Mouse (Mus musculus) layer of hippocampus, adult 18-20 months (tissue): ENCODE data around the gene Nup107. TPM values are rescaled to one million over a fixed set of nuclear protein-coding genes. Genes with fewer than 3 reads are reported as not detected.

Experiments used
- DNase-seq, 2 experiments: peaks; one replicate each; pipeline ENCODE4 v3.0.0; 2022; ENCODE audit warnings: low spot score in 2 of 2
- total RNA-seq, 2 experiments: library from RNA; stranded (reverse); gene quantifications; 2 replicates each; pipeline ENCODE4 v1.2.3; 2021

The Nup107 gene
- total RNA-seq, 2 experiments from 2014 or later = 13.8 to 14.1 TPM

- DNase-seq = no peak
Observed at GRCm38 (mm10) chr10:117778951-117779350, 13.6 kb downstream of the Nup107 start.

- no peak for DNase-seq
Observed at GRCm38 (mm10) chr10:117778328-117778910, 14.1 kb downstream of the Nup107 start.

GRCm38 (mm10) chr10:117777501-117778327 lies 14.8 kb downstream of the Nup107 start:
- no peak for DNase-seq

GRCm38 (mm10) chr10:117777103-117777470 lies 15.4 kb downstream of the Nup107 start:
- DNase-seq = no peak

GRCm38 (mm10) chr10:117776281-117777102 lies 16.0 kb downstream of the Nup107 start:
- no peak for DNase-seq

GRCm38 (mm10) chr10:117775401-117776144 lies 16.9 kb downstream of the Nup107 start:
- no peak for DNase-seq

GRCm38 (mm10) chr10:117774817-117775120 lies 17.7 kb downstream of the Nup107 start:
- no peak for DNase-seq

GRCm38 (mm10) chr10:117774011-117774816 lies 18.3 kb downstream of the Nup107 start:
- no peak for DNase-seq

GRCm38 (mm10) chr10:117773106-117773720 lies 19.3 kb downstream of the Nup107 start:
- no peak for DNase-seq

GRCm38 (mm10) chr10:117772364-117773105 lies 20.0 kb downstream of the Nup107 start:
- DNase-seq = no peak

GRCm38 (mm10) chr10:117771131-117771510 lies 21.4 kb downstream of the Nup107 start:
- no peak for DNase-seq

- no peak for DNase-seq
Observed at GRCm38 (mm10) chr10:117770286-117771130, 22.0 kb downstream of the Nup107 start.

GRCm38 (mm10) chr10:117769541-117770285 lies 22.8 kb downstream of the Nup107 start:
- no peak for DNase-seq

- DNase-seq = no peak
Observed at GRCm38 (mm10) chr10:117768141-117768440, 24.4 kb downstream of the Nup107 start.

GRCm38 (mm10) chr10:117767286-117768140 lies 25.0 kb downstream of the Nup107 start:
- DNase-seq = no peak

GRCm38 (mm10) chr10:117766896-117767160 lies 25.7 kb downstream of the Nup107 start:
- DNase-seq = no peak
